Mouse (Mus musculus) skeletal muscle tissue, adult 2 months (tissue): ENCODE measurements around the gene Dxo.

Experiments
- DNase-seq: peaks from one replicate; pipeline ENCODE4 v3.0.0-alpha.2; 2012; ENCODE audit warnings: low read depth, low spot score

Gene Dxo

DNA sequence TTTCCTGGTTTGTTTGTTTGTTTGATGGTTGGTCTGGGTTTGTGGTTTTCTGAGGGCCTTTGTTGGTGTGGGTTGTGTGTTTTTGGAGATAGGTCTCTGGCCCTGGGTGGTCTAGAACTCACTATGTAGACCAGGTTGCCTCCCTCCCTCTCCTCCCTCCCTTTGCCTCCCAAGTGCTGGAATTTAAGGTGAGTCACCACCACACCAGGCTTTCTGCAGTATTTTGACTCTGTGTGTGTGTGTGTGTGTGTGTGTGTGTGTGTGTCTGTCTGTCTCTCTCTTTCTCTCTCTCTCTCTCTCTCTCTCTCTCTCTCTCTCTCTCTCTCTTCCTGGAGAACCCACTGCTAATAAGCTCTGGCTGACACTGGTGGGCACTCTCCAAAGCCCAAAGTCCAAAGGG is 44.3 kb downstream of the Dxo start:
- DNase-seq: no peak

DNA sequence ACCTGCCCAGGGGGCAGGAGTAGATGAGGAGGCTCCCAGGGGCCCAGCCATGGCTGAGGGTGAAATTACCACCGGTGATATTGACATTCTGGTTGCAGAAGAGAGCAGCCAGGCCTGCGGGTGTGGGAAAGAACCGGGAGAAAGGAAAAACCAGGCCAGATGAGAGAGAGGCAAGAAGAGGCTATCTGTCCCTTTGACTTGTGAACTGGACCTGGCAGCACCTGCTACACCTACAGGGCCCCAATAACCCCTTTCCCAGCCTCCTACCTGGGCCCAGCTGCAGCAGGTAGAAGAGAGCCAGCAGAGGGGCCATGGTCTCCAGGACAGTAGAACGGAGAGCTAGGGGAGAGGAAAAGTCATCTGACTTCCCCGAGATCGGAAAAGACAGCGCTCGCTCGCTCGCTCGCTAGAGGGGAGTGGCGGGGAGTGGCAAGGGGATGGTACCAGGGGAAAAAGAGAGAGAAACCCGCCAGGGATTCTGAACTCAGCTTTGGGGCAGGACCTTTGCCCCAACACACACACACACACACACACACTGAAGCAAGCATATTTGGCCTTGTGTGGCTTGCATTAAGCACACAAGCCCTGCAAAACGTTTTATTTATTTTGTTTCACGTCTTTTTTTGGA is 45.0 kb downstream of the Dxo start, which contains the start of gene Gm20547:
Gene Gm20547 (minus strand): TSS at position 360 of the 628 bp plus-strand sequence.
- no peak for DNase-seq

DNA sequence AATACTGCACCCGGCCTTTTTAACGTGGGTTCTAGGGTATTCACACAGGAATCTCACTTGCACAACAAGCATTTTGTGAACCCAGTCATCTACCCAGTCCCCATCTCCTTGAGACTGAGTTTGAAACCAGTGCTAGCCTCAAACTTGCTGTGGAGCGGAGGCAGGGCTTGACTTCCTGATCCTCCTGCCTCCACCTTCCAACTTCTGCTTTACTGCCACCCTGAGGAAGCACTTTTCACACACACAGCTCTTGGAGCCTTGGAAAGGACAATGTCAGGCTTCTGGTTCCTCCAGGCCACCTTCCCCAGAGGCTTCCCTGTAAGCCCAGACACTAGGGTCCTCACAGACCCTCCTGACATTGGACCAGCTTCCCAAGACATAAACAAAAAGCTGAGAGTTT is 46.5 kb downstream of the Dxo start:
- DNase-seq: no peak

DNA sequence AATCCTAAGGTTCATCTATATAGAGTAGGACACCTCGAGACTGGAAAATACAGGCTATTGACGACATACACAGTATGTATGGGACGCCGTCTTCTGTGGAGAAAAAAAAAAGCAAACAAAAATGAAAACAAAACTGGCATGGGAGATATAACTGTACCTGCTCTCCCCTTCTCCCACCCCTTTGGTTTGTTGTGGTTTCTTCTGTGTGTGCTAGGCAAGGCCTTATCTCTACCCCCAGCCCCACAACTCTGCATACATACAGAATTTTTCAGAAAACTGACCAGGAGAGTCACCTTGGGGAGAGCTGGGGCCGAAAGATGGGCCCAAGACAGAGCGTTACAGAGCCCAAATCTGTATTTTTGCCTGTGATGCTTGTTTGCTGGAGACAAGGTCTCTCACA is 47.9 kb downstream of the Dxo start:
- no peak for DNase-seq

DNA sequence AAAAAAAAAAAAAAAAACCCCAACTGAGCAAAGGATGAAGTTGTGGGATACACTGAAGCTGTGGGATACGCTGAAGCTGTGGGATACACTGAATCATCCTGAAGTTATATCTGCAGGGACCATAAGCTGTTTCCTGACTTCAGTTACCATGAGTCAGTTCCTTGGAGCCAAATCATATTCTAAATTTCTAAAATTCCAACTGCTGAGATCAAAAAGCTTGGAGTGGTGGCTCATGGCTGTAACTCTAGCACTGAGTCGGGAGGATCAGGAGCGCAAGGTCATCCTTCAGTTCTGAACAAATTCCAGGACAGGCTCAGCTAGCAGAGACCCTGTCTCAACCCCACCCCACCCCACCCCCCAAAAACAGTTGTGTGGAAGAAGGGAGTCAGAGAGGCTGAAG is 48.8 kb downstream of the Dxo start:
- no peak for DNase-seq

DNA sequence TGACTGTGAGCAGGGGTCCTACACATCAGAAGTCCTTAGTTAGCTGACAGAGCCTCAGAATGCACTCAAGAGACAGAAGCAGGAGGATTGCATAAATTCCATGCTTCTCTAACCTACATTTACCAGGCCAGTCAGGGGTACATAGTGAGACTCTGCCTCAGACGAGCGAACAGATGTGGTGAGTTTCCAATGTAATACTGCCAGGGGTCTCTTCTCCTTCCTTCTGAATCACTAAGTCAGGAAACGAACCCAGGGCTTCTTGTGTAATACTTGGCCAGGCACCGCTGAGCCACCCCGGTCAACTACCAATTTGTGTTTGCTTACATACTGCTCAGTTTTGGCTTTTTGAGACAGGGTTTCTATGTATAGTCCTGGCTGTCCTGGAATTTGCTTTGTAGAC is 51.1 kb downstream of the Dxo start:
- no peak for DNase-seq
